Mouse (Mus musculus): ENCODE data around the gene Mrpl49.
A peak's percentile ranks its signal among the peaks of the same experiment; 100 is the strongest.
"Not testable (repeated sequence)": the region's sequence is repeated elsewhere in the genome, so short reads cannot be mapped to it uniquely, and the experiment has no call there.

Gene Mrpl49

GRCm38 (mm10) chr19:6067724-6068415, 10.3 kb upstream of the Mrpl49 start, which contains the start of gene Tm7sf2:
Gene Tm7sf2 (minus strand): TSS chr19:6068373.
- DNase-seq (ENCODE audit: low read depth in 2 of 2, low spot score in 2 of 2) = peak; percentile 84 to 85

- DNase-seq (ENCODE audit: low read depth in 2 of 2, low spot score in 2 of 2) = peak; percentile 79 to 89
These were observed 9.6 kb upstream of the Mrpl49 start for GRCm38 (mm10) chr19:6067011-6067723.

- no peak for DNase-seq (ENCODE audit: low read depth in 2 of 2, low spot score in 2 of 2)
These were observed 9.0 kb upstream of the Mrpl49 start for GRCm38 (mm10) chr19:6066571-6066970.

GRCm38 (mm10) chr19:6063081-6063480, 5.5 kb upstream of the Mrpl49 start:
- no peak for DNase-seq (ENCODE audit: low read depth in 2 of 2, low spot score in 2 of 2)

- no peak for DNase-seq (ENCODE audit: low read depth in 2 of 2, low spot score in 2 of 2)
These were observed 4.8 kb upstream of the Mrpl49 start for GRCm38 (mm10) chr19:6062418-6062817.

GRCm38 (mm10) chr19:6061641-6062302, 4.2 kb upstream of the Mrpl49 start:
- peak; percentile 35 to 36 for DNase-seq (ENCODE audit: low read depth in 2 of 2, low spot score in 2 of 2)

- peak; percentile 92 to 95 for DNase-seq (ENCODE audit: low read depth in 2 of 2, low spot score in 2 of 2)
These were observed 3.5 kb upstream of the Mrpl49 start, which contains the start of gene Znhit2 for GRCm38 (mm10) chr19:6061021-6061533. Gene Znhit2 (plus strand): TSS chr19:6061192.

GRCm38 (mm10) chr19:6058966-6059365, 1.4 kb upstream of the Mrpl49 start:
- no peak for DNase-seq (ENCODE audit: low read depth in 2 of 2, low spot score in 2 of 2)

GRCm38 (mm10) chr19:6058513-6058912, 928 bp upstream of the Mrpl49 start:
- DNase-seq (ENCODE audit: low read depth in 2 of 2, low spot score in 2 of 2) = no peak

GRCm38 (mm10) chr19:6056696-6057095, 889 bp downstream of the Mrpl49 start:
- no peak for DNase-seq (ENCODE audit: low read depth in 2 of 2, low spot score in 2 of 2)

- no peak for DNase-seq (ENCODE audit: low read depth in 2 of 2, low spot score in 2 of 2)
These were observed 3.3 kb downstream of the Mrpl49 start for GRCm38 (mm10) chr19:6054296-6054695.

- no peak for DNase-seq (ENCODE audit: low read depth in 2 of 2, low spot score in 2 of 2)
These were observed 5.1 kb downstream of the Mrpl49 start for GRCm38 (mm10) chr19:6052516-6052915.

- DNase-seq (ENCODE audit: low read depth in 2 of 2, low spot score in 2 of 2) = no peak
These were observed 8.7 kb downstream of the Mrpl49 start for GRCm38 (mm10) chr19:6048681-6049410.

- DNase-seq (ENCODE audit: low read depth in 2 of 2, low spot score in 2 of 2) = no peak
These were observed 9.8 kb downstream of the Mrpl49 start for GRCm38 (mm10) chr19:6047899-6048166.

- DNase-seq (ENCODE audit: low read depth in 2 of 2, low spot score in 2 of 2) = no peak
These were observed 10.3 kb downstream of the Mrpl49 start for GRCm38 (mm10) chr19:6047154-6047898.

GRCm38 (mm10) chr19:6046294-6047153, 11.1 kb downstream of the Mrpl49 start, which contains the start of gene Syvn1:
Gene Syvn1 (plus strand): TSS chr19:6046576.
- DNase-seq (ENCODE audit: low read depth in 2 of 2, low spot score in 2 of 2) = peak; percentile 80 to 88

- DNase-seq (ENCODE audit: low read depth in 2 of 2, low spot score in 2 of 2) = no peak
These were observed 12.0 kb downstream of the Mrpl49 start for GRCm38 (mm10) chr19:6045366-6046293.

GRCm38 (mm10) chr19:6044102-6044501, 13.5 kb downstream of the Mrpl49 start:
- DNase-seq (ENCODE audit: low read depth in 2 of 2, low spot score in 2 of 2) = not testable (repeated sequence)

Data from CD8-positive naive resting alpha-beta T cell, adult 2 months (primary cell).